Mouse (Mus musculus) CH12.LX (cell line): ENCODE results near the gene Spice1. TPM values are rescaled to one million over a fixed set of nuclear protein-coding genes. Genes with fewer than 3 reads are reported as not detected.

Experiments
- DNase-seq: peaks from one replicate; pipeline ENCODE4 v3.0.0-alpha.2; 2013; ENCODE audit errors: extremely low read depth
- H3K27ac ChIP-seq: 2 replicates; pipeline ENCODE4 v1.5.1; 2012; ENCODE audit warnings: low read depth, mild to moderate bottlenecking, control low read depth, moderate library complexity; ENCODE audit not compliant: insufficient read depth
- H3K27me3 ChIP-seq: replicated peaks from 2 replicates; pipeline ENCODE3; 2012; ENCODE audit warnings: inconsistent platforms
- H3K36me3 ChIP-seq, 2 experiments: replicated peaks in 1 of 2; 2 replicates each; pipeline versions ENCODE3 to v1.6.1; 2012; ENCODE audit warnings: inconsistent platforms in 1 of 2, low read length in 1 of 2, mild to moderate bottlenecking in 1 of 2, mixed read lengths in 1 of 2, moderate library complexity in 1 of 2; ENCODE audit not compliant: control insufficient read depth in 1 of 2, insufficient read depth in 1 of 2
- H3K4me1 ChIP-seq, 2 experiments: 2 replicates each; pipeline ENCODE4 v1.6.1; 2012; ENCODE audit warnings: inconsistent platforms in 1 of 2, moderate library complexity in 1 of 2; ENCODE audit not compliant: insufficient read depth in 2 of 2, control insufficient read depth in 1 of 2
- H3K4me2 ChIP-seq: 2 replicates; pipeline ENCODE4 v1.6.1; 2012; ENCODE audit warnings: low read depth, mild to moderate bottlenecking, control low read depth; ENCODE audit not compliant: poor library complexity, insufficient read depth, severe bottlenecking
- H3K4me3 ChIP-seq, 3 experiments: fragments of 150-350 bp in 1 of 3; sonication (generic) in 1 of 3; replicated peaks in 1 of 3; 2 replicates each; pipeline versions ENCODE3 to v1.5.1; 2011 to 2012; ENCODE audit warnings: low read depth in 2 of 3, low read length in 2 of 3, mild to moderate bottlenecking in 2 of 3, moderate library complexity in 2 of 3, control low read depth in 1 of 3, improper control_type of control experiment in 1 of 3, inconsistent platforms in 1 of 3, mixed read lengths in 1 of 3; ENCODE audit not compliant: poor library complexity in 1 of 3
- H3K79me2 ChIP-seq: replicated peaks from 2 replicates; pipeline ENCODE4 v1.6.1; 2012; ENCODE audit warnings: mild to moderate bottlenecking, moderate library complexity; ENCODE audit not compliant: control insufficient read depth, poor library complexity, insufficient read depth, severe bottlenecking; ENCODE audit errors: extremely low read depth
- H3K9ac ChIP-seq: 2 replicates; pipeline ENCODE4 v1.6.1; 2012; ENCODE audit warnings: low read depth, mild to moderate bottlenecking, control low read depth, moderate library complexity; ENCODE audit not compliant: insufficient read depth
- H3K9me3 ChIP-seq: replicated peaks from 2 replicates; pipeline ENCODE3; 2012; ENCODE audit warnings: low read length, inconsistent platforms, mixed read lengths
- CHD1 ChIP-seq: IDR thresholded peaks from 2 replicates; pipeline ENCODE4 v1.6.1; 2012; ENCODE audit warnings: low read depth, low read length, improper control_type of control experiment, inconsistent platforms
- CHD2 ChIP-seq: IDR thresholded peaks from 2 replicates; pipeline ENCODE4 v1.6.1; 2011; ENCODE audit warnings: low read length, improper control_type of control experiment
- CTCF ChIP-seq, 2 experiments: IDR thresholded peaks in 1 of 2; conservative IDR thresholded peaks in 1 of 2; 2 replicates each; pipeline ENCODE4 v1.5.1; 2011 to 2012; ENCODE audit warnings: low read depth in 2 of 2, low read length in 2 of 2, improper control_type of control experiment in 1 of 2, inconsistent platforms in 1 of 2, mild to moderate bottlenecking in 1 of 2, moderate library complexity in 1 of 2
- ETS1 ChIP-seq: conservative IDR thresholded peaks from 2 replicates; pipeline ENCODE4 v1.6.1; 2012; ENCODE audit warnings: low read depth, mild to moderate bottlenecking, inconsistent platforms, low read length, improper control_type of control experiment, moderate library complexity
- HCFC1 ChIP-seq: IDR thresholded peaks from 2 replicates; pipeline ENCODE4 v1.6.1; 2012; ENCODE audit warnings: low read depth, mild to moderate bottlenecking, inconsistent platforms, low read length, improper control_type of control experiment
- MAFK ChIP-seq: IDR thresholded peaks from 2 replicates; pipeline ENCODE4 v1.6.1; 2011; ENCODE audit warnings: low read length, improper control_type of control experiment; ENCODE audit not compliant: insufficient replicate concordance
- MAX ChIP-seq: IDR thresholded peaks from 2 replicates; pipeline ENCODE4 v1.6.1; 2011; ENCODE audit warnings: low read length, improper control_type of control experiment
- MXI1 ChIP-seq: IDR thresholded peaks from 2 replicates; pipeline ENCODE4 v1.6.1; 2011; ENCODE audit warnings: mild to moderate bottlenecking, low read depth, low read length, improper control_type of control experiment
- MYC ChIP-seq: IDR thresholded peaks from 2 replicates; pipeline ENCODE4 v1.6.1; 2011; ENCODE audit warnings: low read depth, mild to moderate bottlenecking, improper control_type of control experiment, low read length
- NELFE ChIP-seq: IDR thresholded peaks from 2 replicates; pipeline ENCODE4 v1.6.1; 2011; ENCODE audit warnings: low read depth, low read length, improper control_type of control experiment
- PAX5 ChIP-seq: IDR thresholded peaks from 2 replicates; pipeline ENCODE4 v1.6.1; 2012; ENCODE audit warnings: low read length, inconsistent platforms, mixed read lengths
- POLR2A ChIP-seq: IDR thresholded peaks from 2 replicates; pipeline ENCODE4 v1.6.1; 2011; ENCODE audit warnings: low read depth, mild to moderate bottlenecking, improper control_type of control experiment, low read length
- SIN3A ChIP-seq: IDR thresholded peaks from 2 replicates; pipeline ENCODE4 v1.6.1; 2012; ENCODE audit warnings: low read length, improper control_type of control experiment, inconsistent platforms
- TBP ChIP-seq: conservative IDR thresholded peaks from 2 replicates; pipeline ENCODE4 v1.6.1; 2011; ENCODE audit warnings: low read depth, low read length, improper control_type of control experiment
- UBTF ChIP-seq: IDR thresholded peaks from 2 replicates; pipeline ENCODE4 v1.6.1; 2012; ENCODE audit warnings: low read depth, mild to moderate bottlenecking, inconsistent platforms, low read length, improper control_type of control experiment, moderate library complexity
- USF1 ChIP-seq: IDR thresholded peaks from 2 replicates; pipeline ENCODE4 v1.6.1; 2014; ENCODE audit warnings: low read depth, mild to moderate bottlenecking, inconsistent platforms, low read length, improper control_type of control experiment
- ZC3H11A ChIP-seq: IDR thresholded peaks from 2 replicates; pipeline ENCODE4 v1.6.1; 2012; ENCODE audit warnings: low read depth, mild to moderate bottlenecking, inconsistent platforms, low read length, improper control_type of control experiment
- ZKSCAN1 ChIP-seq: IDR thresholded peaks from 2 replicates; pipeline ENCODE4 v1.6.1; 2012; ENCODE audit warnings: low read depth, inconsistent platforms, low read length, improper control_type of control experiment, borderline replicate concordance
- ZMIZ1 ChIP-seq: IDR thresholded peaks from 2 replicates; pipeline ENCODE4 v1.6.1; 2012; ENCODE audit warnings: low read depth, mild to moderate bottlenecking, inconsistent platforms, low read length, improper control_type of control experiment
- dilution Hi-C: fragments of 300-500 bp; cut with MboI; formaldehyde crosslinking; loops from 2 replicates; pipeline ENCODE4 v1.14.3; 2020; ENCODE audit warnings: low sequenced_read_pairs; ENCODE audit not compliant: extremely low pct_unique_long_range_greater_than_20kb, extremely low pct_ligation_motif_present
- in situ Hi-C: fragments of 300-500 bp; cut with MboI; formaldehyde crosslinking; loops from 3 replicates; pipeline ENCODE4 v1.14.3; 2019; ENCODE audit warnings: low sequenced_read_pairs, low pct_ligation_motif_present, low pct_unique_long_range_greater_than_20kb, mixed read lengths
- polyA plus RNA-seq: library from polyadenylated mRNA; unstranded; fragments of >175 nt; gene quantifications from 2 replicates; pipeline ENCODE4 v1.2.1, GENCODE M21; 2012; ENCODE audit warnings: low read depth; ENCODE audit not compliant: insufficient read length
- total RNA-seq, 2 experiments: library from RNA; depleted of rRNA; stranded (reverse); fragments of 300-350 nt in 1 of 2; fragments of >200 nt in 1 of 2; gene quantifications; 2 replicates each; pipeline ENCODE4 v1.2.3; 2012 to 2014

Spice1 gene
- total and polyA plus RNA-seq, 3 experiments: 12.1 to 19.6 (median 15.7) TPM

DNA sequence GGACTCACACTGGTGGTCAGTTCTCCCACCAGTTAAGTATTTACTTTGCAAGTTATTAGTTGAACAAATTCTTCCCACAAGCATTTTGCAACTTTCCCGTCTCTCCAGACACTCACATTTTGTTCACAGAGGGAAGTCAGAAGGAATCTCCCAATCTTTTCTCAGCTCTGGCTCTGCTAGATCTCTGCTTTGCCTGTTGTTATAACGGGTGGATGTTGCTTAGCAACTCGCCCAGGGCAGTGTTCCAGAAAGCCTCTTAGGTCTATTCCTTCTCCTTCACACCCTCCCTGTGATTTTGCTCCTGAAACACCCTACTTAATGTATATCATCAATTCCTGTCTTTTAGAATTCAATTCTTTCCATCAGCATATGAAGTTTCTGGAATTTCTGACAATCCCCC, 76.6 kb downstream of the Spice1 start:
- no peaks in the 10 kb centered on the region for H3K4me1 ChIP-seq
- no peaks in the 10 kb centered on the region for H3K27me3 ChIP-seq
- no peak for DNase-seq
- dilution Hi-C loops: no loop called here
- H3K9me3 ChIP-seq: no peaks in the 10 kb centered on the region
- H3K36me3 ChIP-seq: no peaks in the 10 kb centered on the region
- no peak overlapping the region for H3K27ac ChIP-seq
- in situ Hi-C loops: no loop called here
- no peak overlapping the region for H3K9ac ChIP-seq
- H3K4me3 ChIP-seq: no peak overlapping the region
- no peaks in the 10 kb centered on the region for H3K79me2 ChIP-seq
- no peak overlapping the region for H3K4me2 ChIP-seq
- TF ChIP-seq ETS1 (no peak), UBTF (no peak)
- TF ChIP-seq, all 38 proteins: peak for 0

DNA sequence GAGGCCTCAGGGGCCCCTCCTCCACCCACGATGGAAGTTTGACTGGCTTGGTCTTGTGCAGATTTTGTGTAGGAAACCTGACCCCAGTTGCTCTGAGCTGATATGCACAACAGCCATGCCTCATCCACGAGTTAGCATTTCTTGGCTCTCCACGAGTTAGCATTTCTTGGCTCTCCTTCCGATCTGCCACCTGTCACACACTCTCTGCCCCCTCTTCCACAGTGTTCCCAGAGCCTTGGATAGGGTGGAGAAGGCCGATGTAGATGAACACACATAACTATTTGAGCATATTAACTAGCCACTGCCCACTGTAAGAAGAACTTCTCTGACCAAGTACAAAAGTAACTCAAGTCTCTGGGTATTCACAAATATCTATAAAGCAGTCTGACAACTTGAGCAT, 81.5 kb downstream of the Spice1 start:
- dilution Hi-C loops: no loop called here
- TF ChIP-seq CHD1: no peak
- no peak for TF ChIP-seq USF1
- TF ChIP-seq ETS1: no peak
- no peak for TF ChIP-seq PAX5
- TF ChIP-seq UBTF: no peak
- TF ChIP-seq CTCF (conservative IDR thresholded peaks at IDR 0.05 in 1 of 2, IDR thresholded peaks at IDR 0.05 in 1 of 2; ENCODE audit: low read depth in 2 of 2, low read length in 2 of 2): no peak
- no peak for TF ChIP-seq TBP
- no peak for TF ChIP-seq HCFC1
- no peak for TF ChIP-seq MAX
- TF ChIP-seq MAFK: no peak
- no peak for TF ChIP-seq CHD2
- TF ChIP-seq ZKSCAN1: no peak
- TF ChIP-seq MYC: no peak
- TF ChIP-seq POLR2A: no peak
- no peak for TF ChIP-seq ZMIZ1
- TF ChIP-seq SIN3A: no peak
- TF ChIP-seq MXI1: no peak
- TF ChIP-seq NELFE: no peak
- TF ChIP-seq ZC3H11A: no peak
- in situ Hi-C loops: no loop called here
- H3K9me3 ChIP-seq: no peaks in the 10 kb centered on the region
- H3K4me3 ChIP-seq: no peak overlapping the region
- H3K9ac ChIP-seq: no peak overlapping the region
- H3K27ac ChIP-seq: no peak overlapping the region
- no peaks in the 10 kb centered on the region for H3K36me3 ChIP-seq
- no peak overlapping the region for H3K4me2 ChIP-seq
- H3K27me3 ChIP-seq: no peaks in the 10 kb centered on the region
- H3K4me1 ChIP-seq: no peaks in the 10 kb centered on the region
- no peak for DNase-seq
- H3K79me2 ChIP-seq: no peaks in the 10 kb centered on the region
